Mouse (Mus musculus) activated CD4-positive, CD25-positive, alpha-beta regulatory T cell (primary cell): Measurements from ENCODE around the gene Emc10. TPM values are rescaled to one million over a fixed set of nuclear protein-coding genes. Genes with fewer than 3 reads are reported as not detected.

Experiments
- polyA plus RNA-seq, 2 experiments: library from polyadenylated mRNA; unstranded; fragments of 100-300 nt; shearing (Covaris generic); gene quantifications; one replicate each; pipeline ENCODE4 v1.2.1; 2017

Emc10 gene
- 100 to 1,000 TPM; 160 to 164 TPM for polyA plus RNA-seq

DNA sequence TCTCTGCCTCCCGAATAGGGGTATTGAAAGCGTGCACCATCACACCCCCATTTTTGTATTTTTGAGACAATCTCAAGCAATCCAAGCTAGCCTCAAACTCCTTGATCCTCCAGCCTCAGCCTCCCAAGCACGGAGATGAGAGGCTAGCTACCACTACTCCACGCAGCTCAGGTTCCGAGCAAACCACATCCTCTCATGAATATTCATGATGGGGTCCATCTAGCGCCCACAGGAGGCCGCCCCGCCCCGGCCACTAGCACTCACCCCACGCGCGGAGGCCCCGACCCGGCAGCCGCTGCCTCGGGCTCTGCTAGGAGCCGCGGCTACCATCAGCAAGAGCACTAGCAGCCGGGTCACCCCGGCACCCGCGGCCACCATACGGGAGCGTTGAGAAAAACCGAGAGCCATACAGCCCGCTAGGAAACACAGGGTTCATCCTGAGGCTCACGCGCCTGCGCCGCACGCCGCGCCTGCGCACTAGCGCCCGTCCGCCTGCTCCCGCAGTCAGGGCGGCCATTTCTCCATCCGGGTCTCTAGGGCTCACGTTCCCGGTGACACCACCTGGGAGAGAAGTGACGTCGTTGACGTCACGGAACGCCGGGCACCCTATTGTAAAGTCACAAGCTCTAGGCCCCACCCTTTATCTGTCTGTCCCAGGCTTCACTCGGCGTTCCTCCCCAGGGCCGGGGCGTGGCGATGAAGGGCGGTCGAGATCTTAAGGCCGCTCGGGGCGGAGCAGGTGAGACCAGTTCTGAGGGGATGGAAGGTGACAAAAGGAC, at the start of gene Emc10, which contains the start of gene Fam71e1:
Emc10 (minus strand) TSS at position 538 of the 779 bp plus-strand sequence.
Fam71e1 (plus strand) TSS at position 590 of the 779 bp plus-strand sequence.

DNA sequence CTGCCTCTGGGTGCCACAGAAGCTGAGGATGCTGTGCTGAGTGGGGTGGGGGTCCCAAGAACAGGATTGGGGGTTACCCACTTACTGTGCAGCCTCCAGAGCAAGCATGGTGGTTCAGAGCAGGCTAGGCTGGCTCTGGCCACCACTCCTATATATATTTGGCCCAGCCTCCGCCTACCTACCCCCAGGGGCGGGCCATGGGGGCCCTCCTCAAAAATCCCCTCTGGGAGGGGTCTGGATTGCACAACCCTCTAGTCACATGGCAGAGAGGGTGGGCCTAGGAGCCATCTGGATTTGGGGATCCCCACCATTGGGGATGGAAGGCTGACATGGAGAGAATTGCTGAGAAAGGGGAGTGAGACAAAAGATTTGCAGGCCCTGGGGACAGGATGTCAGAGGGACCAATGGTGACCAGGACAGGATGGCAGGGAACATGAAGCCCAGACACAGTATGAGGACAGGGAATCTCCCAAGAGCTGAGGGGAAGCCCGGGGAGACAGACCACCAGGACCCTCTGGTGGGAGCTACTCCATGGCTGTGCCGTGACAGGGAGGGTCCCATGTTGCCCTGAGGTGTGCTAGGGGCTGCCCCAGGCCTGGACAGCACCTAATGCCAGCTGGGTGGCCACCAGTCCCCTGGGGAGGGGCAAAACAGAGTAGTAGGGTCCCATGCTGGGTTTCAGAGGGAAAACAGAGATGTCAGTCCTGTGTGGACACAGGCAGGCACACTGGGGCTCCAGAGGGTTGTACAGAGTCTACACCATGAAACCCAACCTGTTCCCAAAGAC, 35.8 kb upstream of the Emc10 start, which contains the start of gene Spib:
Spib (minus strand) TSS at position 126 of the 787 bp plus-strand sequence.

DNA sequence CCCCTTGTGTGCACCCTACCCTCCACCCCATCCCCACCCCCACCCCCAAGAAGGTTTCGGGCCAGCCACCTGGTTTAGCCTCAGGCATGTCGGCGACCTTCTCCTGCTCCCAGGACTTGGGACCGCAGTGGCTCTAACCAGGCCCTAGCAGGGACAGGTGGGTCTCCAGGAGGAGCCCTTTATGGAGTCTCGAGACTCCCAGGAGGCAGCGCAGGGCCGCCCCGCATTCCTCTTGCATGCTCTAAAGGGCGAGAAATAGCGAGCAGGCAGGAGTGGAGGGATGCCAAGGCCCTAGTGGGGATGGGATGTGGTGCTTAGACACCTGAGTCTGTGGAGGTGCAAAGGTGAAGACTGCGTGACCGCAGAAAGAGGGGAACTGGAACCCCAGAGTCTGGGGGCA, 28.2 kb upstream of the Emc10 start, which contains the start of gene Mybpc2:
Mybpc2 (minus strand) TSS at position 155 of the 400 bp plus-strand sequence.

DNA sequence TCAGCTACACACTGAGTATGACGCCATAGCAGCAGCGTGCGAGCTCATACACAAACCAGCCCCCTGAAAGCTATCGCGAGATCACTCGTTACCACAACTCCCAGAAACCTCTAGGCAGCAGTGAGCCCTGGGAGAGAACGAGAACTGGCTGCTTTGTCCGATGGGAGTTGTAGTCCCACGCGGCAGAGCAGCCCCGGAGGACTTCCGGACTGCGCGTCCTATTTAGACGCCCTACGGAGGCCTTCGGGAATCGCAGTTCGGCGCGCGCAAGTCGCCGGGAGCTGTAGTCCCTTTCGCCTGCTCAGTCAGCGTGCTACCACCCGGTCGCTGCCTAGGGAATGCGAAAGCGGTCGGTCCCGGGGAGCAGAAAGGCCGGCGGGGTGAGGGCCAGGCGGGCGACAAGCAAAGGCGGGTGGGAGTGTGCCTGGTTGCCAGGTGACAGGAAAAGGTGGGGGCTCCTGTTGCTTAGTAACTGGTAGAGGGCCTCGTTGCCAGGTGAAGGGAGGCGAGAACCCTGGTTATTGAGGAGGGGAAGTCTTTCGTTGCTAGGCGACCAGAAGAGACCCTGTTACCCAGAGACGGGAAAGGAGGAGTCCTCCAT, 28.4 kb downstream of the Emc10 start, which contains the start of gene Josd2:
Josd2 (plus strand) TSS at position 170 of the 601 bp plus-strand sequence.

DNA sequence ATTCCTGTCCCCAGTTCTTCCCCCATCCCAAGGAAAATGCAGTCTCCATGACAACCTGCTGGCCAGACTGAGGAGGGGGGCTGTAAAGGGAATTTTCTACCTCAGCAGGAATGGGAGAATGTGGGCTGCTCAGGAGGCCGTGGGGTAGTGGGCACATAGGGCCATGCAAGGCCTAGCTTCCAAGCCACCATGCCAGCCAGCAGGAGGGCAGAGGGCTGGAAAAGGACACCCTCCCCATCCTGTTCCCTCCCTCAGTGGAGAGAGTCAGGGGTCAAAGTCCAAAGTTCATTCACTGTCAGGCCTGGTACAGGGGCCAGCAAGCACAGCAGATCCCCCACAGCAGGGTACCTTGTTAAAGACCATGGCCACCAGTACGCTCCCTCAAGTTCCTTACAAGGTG, 31.2 kb downstream of the Emc10 start, which contains the start of gene Aspdh:
Aspdh (plus strand) TSS at position 281 of the 400 bp plus-strand sequence.

Other genes with a start within 250 kb of the Emc10 start
- 1 to 10 TPM; 1.1 to 2.5 TPM for gene 1700028J19Rik, start 249.8 kb downstream of the Emc10 start, polyA plus RNA-seq
- gene 2410002F23Rik, start 249.8 kb downstream of the Emc10 start, polyA plus RNA-seq: 100 to 1,000 TPM in 1 of 2 experiments, 10 to 100 TPM in 1; 86.7 to 118 TPM
- gene Acp4, start 239.2 kb downstream of the Emc10 start, polyA plus RNA-seq: not detected
- not detected for gene Gm15517, start 235.1 kb downstream of the Emc10 start, polyA plus RNA-seq
- under 1 TPM; 0.14 to 0.81 TPM for gene Clec11a, start 189.6 kb downstream of the Emc10 start, polyA plus RNA-seq
- gene Shank1, start 186.3 kb downstream of the Emc10 start, polyA plus RNA-seq: under 1 TPM; 0.02 to 0.10 TPM
- gene Syt3, start 112.4 kb downstream of the Emc10 start, polyA plus RNA-seq: not detected
- not detected for gene 1700008O03Rik, start 110.7 kb downstream of the Emc10 start, polyA plus RNA-seq
- gene Lrrc4b, start 67.5 kb downstream of the Emc10 start, polyA plus RNA-seq: under 1 TPM in 1 of 2 experiments, not detected in 1; 0.14 TPM
- not detected for gene Aspdh, start 31.1 kb downstream of the Emc10 start, polyA plus RNA-seq
- 10 to 100 TPM; 52.4 to 75.0 TPM for gene Josd2, start 28.5 kb downstream of the Emc10 start, polyA plus RNA-seq
- gene Fam71e1, start 52 bp upstream of the Emc10 start, polyA plus RNA-seq: 1 to 10 TPM in 1 of 2 experiments, under 1 TPM in 1; 0.81 to 4.8 TPM
- gene Mybpc2, start 28.1 kb upstream of the Emc10 start, polyA plus RNA-seq: not detected
- gene Spib, start 35.5 kb upstream of the Emc10 start, polyA plus RNA-seq: 1 to 10 TPM; 2.1 to 2.8 TPM
- 10 to 100 TPM; 26.5 to 42.4 TPM for gene Pold1, start 52.3 kb upstream of the Emc10 start, polyA plus RNA-seq
- 100 to 1,000 TPM; 130 to 142 TPM for gene Nr1h2, start 57.4 kb upstream of the Emc10 start, polyA plus RNA-seq
- gene Napsa, start 75.9 kb upstream of the Emc10 start, polyA plus RNA-seq: 1 to 10 TPM; 3.1 to 6.6 TPM
- gene Kcnc3, start 94.1 kb upstream of the Emc10 start, polyA plus RNA-seq: under 1 TPM; 0.07 to 0.10 TPM
- gene Myh14, start 174.3 kb upstream of the Emc10 start, polyA plus RNA-seq: under 1 TPM in 1 of 2 experiments, not detected in 1; 0.26 TPM
- not detected for gene Izumo2, start 212.2 kb upstream of the Emc10 start, polyA plus RNA-seq